Mouse (Mus musculus): ENCODE measurements at regions not wholly inside any gene's neighbourhood (a gene's known extent, or its start where the extent isn't known, plus 50 kb on each side); places are given as distances from the start of the nearest gene placed in this dataset.

- no peak for DNase-seq
These were observed 223.7 kb downstream of the Ptpru start for GRCm38 (mm10) chr4:131614434-131614833.

DNA sequence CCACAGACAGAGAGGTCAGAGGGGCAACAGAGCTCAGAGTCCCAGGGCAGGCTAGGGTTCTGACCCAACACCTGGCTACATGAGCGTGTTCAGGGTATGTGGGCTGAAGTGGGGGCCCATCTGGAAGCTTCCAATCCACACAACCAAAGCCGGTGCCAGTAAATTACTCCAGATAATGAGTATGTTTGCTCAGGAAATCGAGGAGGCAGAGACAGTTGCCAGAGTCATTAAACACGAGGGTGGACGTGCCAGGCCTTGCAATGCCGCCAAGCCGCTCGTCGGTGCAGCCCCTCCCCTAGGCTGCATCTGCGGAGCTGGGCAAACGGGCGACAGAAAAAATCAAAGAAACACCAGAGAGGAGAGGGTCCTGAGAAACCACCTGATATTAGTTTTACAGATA lies 222.5 kb downstream of the Ptpru start:
- DNase-seq: no peak

DNA sequence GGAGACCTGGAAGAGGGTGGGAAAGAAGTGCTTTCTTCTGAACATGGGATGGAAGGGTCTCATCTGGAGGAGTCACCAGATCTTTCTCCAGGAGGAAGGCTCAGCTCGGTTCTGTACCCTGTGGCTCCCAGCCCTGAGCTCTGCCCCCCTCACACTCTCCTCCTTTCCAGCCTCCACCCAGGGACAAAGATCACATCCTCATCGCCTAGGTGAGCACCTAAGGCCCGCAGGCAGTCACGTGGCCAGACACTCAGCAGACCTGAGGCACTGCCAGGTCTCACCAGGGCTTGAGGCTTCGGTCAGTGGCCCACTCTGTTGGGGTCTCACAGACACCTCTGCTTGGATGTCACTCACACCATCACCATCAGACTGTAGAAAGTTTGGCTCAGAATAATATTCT lies 200.0 kb downstream of the Ptpru start:
- DNase-seq: no peak

- no peak for DNase-seq
These were observed 182.1 kb downstream of the Ptpru start for GRCm38 (mm10) chr4:131656034-131656433.

DNA sequence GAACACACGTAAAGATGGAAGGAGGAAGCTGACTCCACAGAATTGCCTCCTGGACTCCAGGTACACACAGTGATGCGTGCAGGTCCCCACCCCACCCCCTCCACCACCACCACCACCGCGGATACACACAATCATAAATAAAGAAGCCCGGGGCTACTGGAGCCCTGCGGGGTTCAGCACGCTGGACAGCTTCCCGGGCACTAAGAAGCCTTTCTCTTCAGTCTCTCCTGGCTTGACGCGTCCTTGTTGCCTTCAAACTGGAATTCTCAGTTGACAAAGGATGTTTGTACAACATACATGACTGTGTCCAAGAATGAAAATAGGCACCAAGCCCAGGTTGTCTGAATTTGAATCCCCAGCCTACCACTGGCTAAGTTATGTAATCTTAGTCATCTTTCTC lies 180.2 kb downstream of the Ptpru start:
- DNase-seq: no peak

DNA sequence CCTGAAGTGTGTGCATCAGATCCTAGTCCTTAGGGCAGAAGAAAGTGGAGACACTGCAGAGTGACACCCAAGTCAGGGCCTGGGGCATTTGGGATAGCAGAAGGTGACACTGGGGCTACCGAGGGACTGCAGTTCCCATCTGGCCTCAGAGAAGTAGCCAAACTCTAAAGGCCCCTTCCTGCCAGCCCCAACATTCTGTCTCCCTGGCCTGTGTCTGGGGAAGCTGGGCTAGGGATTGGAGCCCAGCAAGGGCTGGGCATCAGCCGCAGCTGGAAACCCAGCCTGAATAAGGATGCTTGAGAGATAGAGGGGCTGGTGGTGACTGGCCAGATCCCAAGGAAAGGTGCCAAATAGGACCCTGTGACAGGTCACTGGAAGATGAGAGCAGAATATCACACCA lies 177.2 kb downstream of the Ptpru start:
- no peak for DNase-seq

DNA sequence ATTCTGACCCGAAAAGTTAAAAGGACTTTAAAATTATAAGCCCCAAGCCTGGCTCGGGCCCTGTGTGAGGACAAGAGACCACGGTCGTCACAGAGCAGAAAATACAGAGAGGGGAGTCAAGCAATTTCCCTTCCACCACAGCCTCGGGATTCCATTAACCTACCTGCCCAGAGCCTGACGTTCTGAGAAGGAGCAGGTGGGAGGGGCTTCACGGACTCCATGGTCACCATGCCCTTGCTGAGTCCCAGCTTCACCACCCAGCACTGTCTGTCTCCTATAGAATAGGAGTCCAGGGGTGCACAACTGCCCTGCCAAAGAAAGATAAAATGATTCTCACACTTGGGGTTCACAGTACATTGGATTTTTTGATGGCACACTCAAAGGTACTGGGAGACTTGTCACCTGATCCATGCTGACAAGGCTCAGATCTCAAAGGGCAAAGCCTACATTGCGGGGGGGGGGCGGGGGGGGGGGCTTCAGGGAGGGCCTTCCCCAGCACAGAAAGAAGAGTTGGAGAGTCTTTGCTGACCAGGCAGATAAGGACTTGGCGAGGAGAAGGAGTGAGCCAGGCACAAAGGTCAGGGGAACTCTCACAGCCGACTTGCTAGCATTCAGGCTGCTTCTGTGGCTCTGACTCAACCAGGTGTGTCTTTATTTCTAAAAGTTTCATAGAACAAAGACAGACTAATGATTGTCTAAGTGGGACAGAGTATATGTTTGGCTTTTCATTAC lies 166.1 kb downstream of the Ptpru start:
- no peak for DNase-seq

DNA sequence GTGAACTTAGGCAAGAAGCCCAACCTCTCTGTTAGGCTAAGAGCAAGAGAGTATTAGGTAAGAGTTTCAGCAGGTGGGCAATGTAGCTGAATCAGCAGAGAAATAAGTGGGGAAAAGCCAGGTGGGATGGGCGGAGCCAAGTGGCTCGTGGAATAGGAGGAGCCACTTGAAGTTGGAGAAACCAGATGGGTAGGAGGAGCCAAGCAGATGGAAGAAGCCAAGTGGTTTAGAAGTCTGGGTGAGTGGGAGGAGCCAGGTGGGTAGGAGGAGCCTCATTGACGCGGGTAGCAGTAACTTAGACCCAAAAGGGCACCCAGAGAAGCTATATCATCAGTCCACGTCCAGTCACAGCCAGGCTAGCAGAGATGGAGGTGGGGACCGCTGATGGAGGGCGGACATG lies 160.1 kb downstream of the Ptpru start:
- DNase-seq: no peak

DNA sequence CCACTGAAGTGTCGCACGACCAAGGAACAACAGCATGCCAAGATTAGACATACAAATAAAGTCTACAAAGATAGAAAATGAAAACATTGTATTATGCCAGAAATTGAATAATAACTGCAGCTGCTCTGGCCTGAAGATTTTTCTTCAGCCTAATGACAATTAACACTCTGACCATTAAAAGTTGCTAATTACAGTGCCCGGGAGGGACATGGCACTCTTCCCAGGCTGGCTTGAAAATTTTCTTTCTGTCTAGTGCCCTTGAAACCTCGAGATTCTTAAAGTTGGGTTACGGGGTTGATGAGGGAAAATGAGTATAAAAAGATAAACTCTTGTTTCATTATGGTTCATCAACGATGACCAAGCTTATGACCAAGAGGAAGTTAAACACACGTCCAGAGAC lies 154.9 kb downstream of the Ptpru start:
- peak in 1 of 2 experiments; percentile 9 for DNase-seq

DNA sequence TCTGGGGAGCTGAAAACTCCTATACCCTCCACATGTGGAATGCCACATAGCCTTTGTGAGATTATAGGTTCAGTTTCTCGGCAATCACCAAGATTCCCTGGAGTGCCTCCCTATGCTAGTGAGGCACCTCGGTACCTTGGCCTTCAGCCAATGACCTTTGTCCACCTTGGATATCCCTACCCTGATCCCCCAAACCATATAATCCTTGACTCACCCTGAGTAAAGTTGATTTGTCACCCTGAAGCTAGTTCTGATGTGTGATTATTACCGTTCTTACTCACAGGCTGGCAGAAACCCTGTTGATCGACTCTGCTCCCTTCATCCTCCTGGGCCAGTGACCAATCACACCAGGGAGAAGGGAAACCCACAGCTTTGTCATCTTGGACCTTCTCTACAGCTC lies 152.5 kb downstream of the Ptpru start:
- DNase-seq: no peak

DNA sequence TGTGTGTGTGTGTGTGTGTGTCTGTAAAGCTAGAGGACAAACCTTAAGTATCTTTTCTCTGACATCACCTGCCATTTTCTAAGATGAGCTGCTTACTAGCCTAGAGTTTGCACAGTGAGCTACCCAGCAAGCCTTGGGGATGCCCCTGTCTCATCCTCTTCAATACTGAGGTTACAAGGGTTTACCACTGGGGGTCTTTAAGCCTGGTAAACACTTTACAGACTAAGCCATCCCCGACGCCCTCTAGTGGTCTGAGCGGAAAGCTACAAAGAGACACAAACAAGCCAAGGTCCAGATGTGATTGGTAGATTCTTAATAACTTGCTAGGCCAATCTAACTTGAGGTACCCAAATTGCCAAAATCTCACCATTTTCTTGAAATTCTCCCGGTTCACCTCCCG lies 143.9 kb downstream of the Ptpru start:
- DNase-seq: no peak

DNA sequence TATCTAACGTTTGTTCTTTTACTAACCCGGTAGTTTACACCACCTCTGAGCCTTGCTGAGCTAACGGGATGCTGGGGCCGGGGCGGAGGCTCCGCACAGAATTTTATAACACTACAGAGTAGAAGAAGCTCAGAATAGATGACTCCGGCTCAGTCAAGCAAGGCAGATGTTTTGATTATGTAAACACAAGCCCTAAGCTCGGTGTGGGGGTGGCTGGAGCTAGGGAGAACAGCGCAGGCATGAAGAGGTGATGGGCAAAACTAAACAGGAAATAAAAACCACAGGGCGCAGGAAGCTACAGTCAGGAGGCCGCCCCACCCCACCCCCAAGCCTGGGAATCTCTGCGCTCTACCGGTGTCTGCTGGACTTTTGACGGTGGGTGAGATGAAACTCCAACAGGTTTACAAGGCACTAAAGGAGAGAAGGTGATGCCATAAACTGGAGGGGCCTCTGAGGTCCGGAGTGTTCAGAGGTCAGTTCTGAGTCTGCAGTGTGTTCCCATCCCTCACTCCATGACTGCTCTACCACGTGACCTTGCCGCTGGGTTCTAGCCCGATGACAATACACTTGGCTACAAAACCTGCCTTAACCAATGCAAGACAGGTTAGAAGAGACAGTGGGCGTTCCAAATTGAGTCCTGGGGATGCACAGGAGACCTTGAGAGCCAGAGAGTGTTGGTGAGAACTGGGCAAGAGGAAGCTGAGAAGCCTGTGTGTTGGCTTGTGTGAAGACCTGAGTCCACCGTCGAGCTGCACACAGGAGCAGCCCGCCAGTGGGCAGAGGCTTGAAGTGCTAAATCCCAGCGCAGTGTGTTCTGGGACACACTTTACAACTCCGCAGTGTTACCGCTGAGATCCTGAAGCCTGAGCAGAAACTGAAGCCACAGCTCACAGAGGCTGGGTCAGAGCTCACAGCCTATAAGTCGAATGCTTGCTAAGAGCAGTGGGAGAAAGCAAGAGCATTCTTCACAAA lies 141.9 kb downstream of the Ptpru start:
- DNase-seq: no peak

All from cerebellum, postnatal 36 days (tissue).